Mouse (Mus musculus): Measurements from ENCODE around the gene Ibtk. TPM values are rescaled to one million over a fixed set of nuclear protein-coding genes. Genes with fewer than 3 reads are reported as not detected.

Ibtk gene
- total RNA-seq, 2 experiments from 2014 or later, result 33.9 to 37.8 TPM

GRCm38 (mm10) chr9:85724078-85724477, 25.1 kb downstream of the Ibtk start:
- intact Hi-C loops (cut with DNase I), result no loop called here
- DNase-seq, result no peak

- no peak for DNase-seq
- intact Hi-C loops (cut with DNase I), result no loop called here
Observed at GRCm38 (mm10) chr9:85717336-85717735, 31.8 kb downstream of the Ibtk start.

GRCm38 (mm10) chr9:85707302-85707701, 41.8 kb downstream of the Ibtk start:
- no peak for DNase-seq
- intact Hi-C loops (cut with DNase I), result no loop called here

GRCm38 (mm10) chr9:85701981-85702380, 47.2 kb downstream of the Ibtk start:
- DNase-seq, result no peak
- intact Hi-C loops (cut with DNase I), result no loop called here

- intact Hi-C loops (cut with DNase I), result loop anchor here (10.0 kb wide), 1 partner anchor 1741 kb away; no protein-coding TSS in a partner anchor
- no peak for DNase-seq
Observed at GRCm38 (mm10) chr9:85695606-85696005, 53.5 kb downstream of the Ibtk start.

GRCm38 (mm10) chr9:85693231-85694116, 55.7 kb downstream of the Ibtk start:
- intact Hi-C loops (cut with DNase I), result loop anchor here (5.0 to 10.0 kb wide), 3 partner anchors 366 to 1739 kb away; partner anchors contain the start of gene Tent5a
- no peak for DNase-seq

- intact Hi-C loops (cut with DNase I), result no loop called here
- DNase-seq, result peak; percentile 11 to 18
Observed at GRCm38 (mm10) chr9:85685010-85685409, 64.1 kb downstream of the Ibtk start.

GRCm38 (mm10) chr9:85675131-85675905, 73.8 kb downstream of the Ibtk start:
- DNase-seq, result no peak
- intact Hi-C loops (cut with DNase I), result no loop called here

GRCm38 (mm10) chr9:85673907-85674481, 75.1 kb downstream of the Ibtk start:
- intact Hi-C loops (cut with DNase I), result no loop called here
- DNase-seq, result no peak

GRCm38 (mm10) chr9:85671582-85672331, 77.4 kb downstream of the Ibtk start:
- intact Hi-C loops (cut with DNase I), result no loop called here
- DNase-seq, result no peak

- intact Hi-C loops (cut with DNase I), result no loop called here
- no peak for DNase-seq
Observed at GRCm38 (mm10) chr9:85664316-85664715, 84.8 kb downstream of the Ibtk start.

- intact Hi-C loops (cut with DNase I), result no loop called here
- DNase-seq, result no peak
Observed at GRCm38 (mm10) chr9:85663810-85664209, 85.3 kb downstream of the Ibtk start.

GRCm38 (mm10) chr9:85663091-85663490, 86.0 kb downstream of the Ibtk start:
- intact Hi-C loops (cut with DNase I), result no loop called here
- DNase-seq, result no peak

- DNase-seq, result peak in 1 of 2 experiments; percentile 25
- intact Hi-C loops (cut with DNase I), result no loop called here
Observed at GRCm38 (mm10) chr9:85653401-85653800, 95.7 kb downstream of the Ibtk start.

GRCm38 (mm10) chr9:85638276-85638675, 110.9 kb downstream of the Ibtk start:
- no peak for DNase-seq
- intact Hi-C loops (cut with DNase I), result no loop called here

Other genes starting within 250 kb of the Ibtk start
- gene Tpbg, start 93.0 kb upstream of the Ibtk start, total RNA-seq (2021), result 1 to 10 TPM in 1 of 2 experiments, under 1 TPM in 1; 0.94 to 1.2 TPM

Measured in heart, postnatal 36 days (tissue).